Mouse (Mus musculus) spleen, adult 2 months (tissue): ENCODE results near the gene Syce3. TPM values are rescaled to one million over a fixed set of nuclear protein-coding genes. Genes with fewer than 3 reads are reported as not detected.

Experiments used
- DNase-seq, 2 experiments: peaks; one replicate each; pipeline versions ENCODE4 v3.0.0 to v3.0.0-alpha.2; 2012 to 2021; ENCODE audit warnings: low spot score in 2 of 2, low read depth in 1 of 2
- H3K27ac ChIP-seq: fragments of 200-500 bp; 2 replicates; pipeline ENCODE4 v1.5.1; 2012; ENCODE audit warnings: low read length, inconsistent platforms; ENCODE audit not compliant: insufficient read depth
- H3K27me3 ChIP-seq: fragments of 200-500 bp; 2 replicates; pipeline ENCODE4 v1.6.1; 2012; ENCODE audit warnings: mild to moderate bottlenecking, moderate library complexity, low read length, inconsistent platforms; ENCODE audit not compliant: control insufficient read depth, insufficient read depth
- H3K36me3 ChIP-seq: fragments of 200-500 bp; 2 replicates; pipeline ENCODE4 v1.6.1; 2012; ENCODE audit warnings: mild to moderate bottlenecking, low read length, inconsistent platforms; ENCODE audit not compliant: control insufficient read depth, insufficient read depth
- H3K4me1 ChIP-seq: fragments of 200-500 bp; 2 replicates; pipeline ENCODE4 v1.6.1; 2011; ENCODE audit warnings: inconsistent platforms; ENCODE audit not compliant: control insufficient read depth, insufficient read depth, insufficient read length
- H3K4me3 ChIP-seq: fragments of 200-500 bp; 2 replicates; pipeline ENCODE4 v1.5.1; 2011; ENCODE audit warnings: mild to moderate bottlenecking, inconsistent platforms; ENCODE audit not compliant: insufficient read depth, insufficient read length; ENCODE audit errors: extremely low read depth
- CTCF ChIP-seq: fragments of 200-500 bp; IDR thresholded peaks from 2 replicates; pipeline ENCODE4 v1.5.1; 2011; ENCODE audit warnings: mild to moderate bottlenecking, inconsistent platforms; ENCODE audit not compliant: insufficient read depth, insufficient read length, insufficient replicate concordance; ENCODE audit errors: extremely low read depth
- POLR2A ChIP-seq: fragments of 200-500 bp; IDR thresholded peaks from 2 replicates; pipeline ENCODE4 v1.6.1; 2011; ENCODE audit warnings: low read depth, low read length, inconsistent platforms
- WGBS: fragments of 180-500 bp; shearing (Covaris S2); methylation state at CpG from one replicate; pipeline ENCODE4 v1.1.7; 2018; 5-methylcytosine and 5-hydroxymethylcytosine counted together
- polyA plus RNA-seq: library from polyadenylated mRNA; depleted of rRNA; stranded (reverse); fragments of >200 nt; gene quantifications from 2 replicates; pipeline ENCODE4 v1.2.3, GENCODE M21; 2012; rRNA removed

The Syce3 gene
- not detected in 2 replicates for polyA plus RNA-seq

DNA sequence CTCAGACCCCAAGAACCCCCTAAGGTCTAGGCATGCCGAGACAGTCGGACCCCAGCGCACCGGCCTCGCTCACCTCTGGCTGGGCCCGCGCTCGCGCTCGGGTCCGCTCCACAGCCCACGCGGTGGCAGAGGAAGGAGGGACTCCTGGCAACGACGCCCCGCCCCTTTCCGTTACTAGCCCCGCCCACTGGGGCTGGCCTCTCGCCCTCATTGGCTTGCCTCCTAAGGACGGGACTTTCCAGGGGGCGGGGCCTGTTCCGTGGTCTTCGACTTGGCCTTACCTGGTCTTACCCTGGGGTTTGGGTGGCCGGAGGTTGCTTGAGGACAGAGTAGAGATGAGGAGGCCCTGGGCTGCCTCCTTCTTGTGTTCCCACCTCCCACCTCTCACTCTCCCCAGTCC is at the start of gene Syce3:
Syce3 (minus strand) TSS at position 386 of the 400 bp plus-strand sequence.
- Histone ChIP-seq H3K27me3 (no peaks in the 10 kb centered on the region), H3K4me1 (no peaks in the 10 kb centered on the region), H3K36me3 (no peaks in the 10 kb centered on the region), H3K27ac (no peak within 1 kb of the TSS), H3K4me3 (no peak within 1 kb of the TSS)
- WGBS = 92% methylated on average over 24 of the region's 24 CpGs
- DNase-seq = no peak
- TF ChIP-seq CTCF = no peak
- TF ChIP-seq POLR2A = no peak

- Histone ChIP-seq H3K36me3 (no peaks in the 10 kb centered on the region), H3K4me3 (no peak overlapping the region), H3K27me3 (no peaks in the 10 kb centered on the region), H3K27ac (no peak overlapping the region), H3K4me1 (peaks cover 6% of the 10 kb centered on the region; the same call in 1 of the 2 replicates)
- DNase-seq = no peak
- no peak for TF ChIP-seq POLR2A
- TF ChIP-seq CTCF = no peak
- WGBS = 81% methylated on average over 7 of the region's 7 CpGs
Observed at GRCm38 (mm10) chr15:89459821-89460220, 49.5 kb upstream of the Syce3 start.

DNA sequence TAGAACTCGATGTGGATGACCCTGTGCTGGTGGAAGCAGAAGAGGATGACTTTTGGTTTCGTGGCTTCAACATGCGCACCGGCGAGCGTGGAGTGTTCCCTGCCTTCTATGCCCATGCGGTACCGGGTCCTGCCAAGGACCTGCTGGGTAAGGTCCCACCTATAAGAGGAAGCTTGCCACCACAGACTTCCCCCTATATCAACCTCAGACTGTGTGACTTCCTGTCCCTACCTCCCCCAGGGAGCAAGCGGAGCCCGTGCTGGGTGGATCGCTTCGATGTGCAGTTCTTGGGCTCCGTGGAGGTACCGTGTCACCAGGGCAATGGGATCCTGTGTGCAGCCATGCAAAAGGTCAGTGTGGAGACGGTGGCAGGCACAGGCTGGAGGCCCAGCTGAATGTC is 48.6 kb upstream of the Syce3 start:
- TF ChIP-seq POLR2A (no peak), CTCF (no peak)
- peaks cover 3% of the 10 kb centered on the region for H3K27me3 ChIP-seq

DNA sequence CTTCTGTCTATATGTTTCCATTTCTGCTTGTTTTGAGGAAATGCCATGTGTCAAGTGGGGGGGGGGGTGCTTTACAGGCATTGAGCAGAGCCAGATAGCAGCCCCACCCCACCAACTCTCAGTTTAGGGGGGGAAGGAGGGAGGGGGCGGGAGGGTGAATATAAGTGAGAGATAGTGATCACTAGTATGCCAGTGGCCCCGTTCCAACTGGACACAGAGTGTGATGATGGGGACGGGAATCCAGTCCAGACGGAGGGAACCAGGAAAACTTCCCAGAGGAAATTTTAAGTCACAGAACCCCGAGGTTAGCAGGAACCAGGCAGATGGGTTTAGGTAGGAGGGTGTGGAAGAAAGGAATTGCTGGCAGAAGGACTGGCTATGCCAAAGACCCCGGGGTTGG is 45.3 kb upstream of the Syce3 start:
- no peak for DNase-seq
- H3K27ac ChIP-seq = no peak overlapping the region
- H3K27me3 ChIP-seq = peaks cover 9% of the 10 kb centered on the region
- TF ChIP-seq CTCF = no peak
- TF ChIP-seq POLR2A = no peak
- no peak overlapping the region for H3K4me3 ChIP-seq
- no peaks in the 10 kb centered on the region for H3K36me3 ChIP-seq
- 73% methylated on average over 6 of the region's 6 CpGs for WGBS
- H3K4me1 ChIP-seq = peaks cover 13% of the 10 kb centered on the region

More for the DNA sequence above, 48.6 kb upstream of the Syce3 start:
- peaks cover 8% of the 10 kb centered on the region for H3K4me1 ChIP-seq
- no peak for DNase-seq
- H3K36me3 ChIP-seq = no peaks in the 10 kb centered on the region
- no peak overlapping the region; the same call in 1 of the 2 replicates for H3K4me3 ChIP-seq
- 8% methylated on average over 15 of the region's 15 CpGs for WGBS
- H3K27ac ChIP-seq = no peak overlapping the region

GRCm38 (mm10) chr15:89454857-89455256 is 44.6 kb upstream of the Syce3 start:
- Histone ChIP-seq H3K4me1 (peaks cover 13% of the 10 kb centered on the region), H3K27me3 (peaks cover 9% of the 10 kb centered on the region), H3K36me3 (no peaks in the 10 kb centered on the region), H3K27ac (no peak overlapping the region), H3K4me3 (no peak overlapping the region)
- TF ChIP-seq POLR2A = no peak
- TF ChIP-seq CTCF = no peak
- DNase-seq = no peak
- WGBS = 42% methylated on average over 4 of the region's 6 CpGs

DNA sequence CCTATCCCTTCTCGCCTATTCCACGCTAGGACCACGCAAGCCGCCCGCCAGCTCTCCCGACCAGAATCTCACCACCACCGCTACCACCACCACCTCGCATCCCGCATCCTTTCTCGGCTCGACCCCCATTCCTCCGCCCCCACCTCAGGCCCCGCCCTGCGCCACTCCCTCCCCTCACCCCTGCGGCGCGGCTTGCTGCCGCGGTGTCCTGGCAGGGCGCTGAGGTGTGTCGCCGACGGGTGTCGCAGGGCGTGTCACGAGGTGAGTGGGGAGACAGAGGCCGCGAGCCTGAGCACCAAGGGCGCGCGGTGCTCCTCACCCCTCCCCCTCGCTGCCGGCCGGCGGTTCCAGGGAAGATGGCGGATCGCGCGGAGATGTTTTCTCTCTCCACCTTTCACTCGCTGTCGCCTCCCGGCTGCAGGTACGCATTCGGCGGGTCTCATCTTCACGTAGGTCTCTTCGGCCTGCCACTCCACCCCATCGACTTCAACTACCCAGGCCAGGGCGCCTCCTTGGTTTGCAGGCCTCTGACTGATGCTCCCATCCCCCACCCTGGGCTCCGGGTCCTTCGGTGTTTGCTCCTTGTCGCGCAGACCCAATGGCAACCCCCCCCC is 43.7 kb upstream of the Syce3 start, which contains the start of gene Mapk8ip2:
Mapk8ip2 (plus strand) TSS at position 49 of the 614 bp plus-strand sequence.
- no peaks in the 10 kb centered on the region for H3K36me3 ChIP-seq
- no peak within 1 kb of the TSS for H3K4me3 ChIP-seq
- H3K27me3 ChIP-seq = peaks cover 9% of the 10 kb centered on the region
- H3K4me1 ChIP-seq = peaks cover 11% of the 10 kb centered on the region
- TF ChIP-seq POLR2A = no peak
- TF ChIP-seq CTCF = no peak
- H3K27ac ChIP-seq = no peak within 1 kb of the TSS
- 6% methylated on average over 53 of the region's 53 CpGs for WGBS
- no peak for DNase-seq
